Mouse (Mus musculus) hindbrain, postnatal 0 days (tissue): ENCODE results near the gene Gm10719. TPM values are rescaled to one million over a fixed set of nuclear protein-coding genes. Genes with fewer than 3 reads are reported as not detected.
"Not testable (repeated sequence)": the region's sequence is repeated elsewhere in the genome, so short reads cannot be mapped to it uniquely, and the experiment has no call there.

Experiments
- ATAC-seq: fragments of 200-750 bp; cut with Nextera tagmentation; 2 replicates; pipeline ENCODE4 v1.8.0; 2017; ENCODE audit warnings: mild to moderate bottlenecking, moderate TSS enrichment, moderate library complexity
- DNase-seq: peaks from one replicate; pipeline ENCODE4 v3.0.0-alpha.2; 2015; ENCODE audit warnings: low spot score
- H3K27ac ChIP-seq: fragments of 300-500 bp; sonication (generic); 2 replicates; pipeline ENCODE4 v1.5.1; 2014; ENCODE audit warnings: mild to moderate bottlenecking
- H3K27me3 ChIP-seq: fragments of 300-500 bp; sonication (generic); 2 replicates; pipeline ENCODE4 v1.6.1; 2014; ENCODE audit warnings: low read length, mixed read lengths; ENCODE audit not compliant: insufficient read depth
- H3K36me3 ChIP-seq: fragments of 300-500 bp; sonication (generic); 2 replicates; pipeline ENCODE4 v1.6.1; 2014; ENCODE audit warnings: low read length, mixed read lengths; ENCODE audit not compliant: insufficient read depth
- H3K4me1 ChIP-seq: fragments of 300-500 bp; sonication (generic); 2 replicates; pipeline ENCODE4 v1.6.1; 2014; ENCODE audit warnings: antibody characterized with exemption, low read length, mixed read lengths; ENCODE audit not compliant: insufficient read depth
- H3K4me2 ChIP-seq: fragments of 300-500 bp; sonication (generic); 2 replicates; pipeline ENCODE4 v1.6.1; 2014; ENCODE audit warnings: low read depth, mild to moderate bottlenecking, low read length, moderate library complexity, mixed read lengths
- H3K4me3 ChIP-seq: fragments of 300-500 bp; sonication (generic); 2 replicates; pipeline ENCODE4 v1.5.1; 2014; ENCODE audit warnings: low read length
- H3K9ac ChIP-seq: fragments of 300-500 bp; sonication (generic); replicated peaks from 2 replicates; pipeline ENCODE4 v1.6.1; 2014; ENCODE audit warnings: mild to moderate bottlenecking, low read length, moderate library complexity, mixed read lengths
- H3K9me3 ChIP-seq: fragments of 300-500 bp; sonication (generic); 2 replicates; pipeline ENCODE4 v1.6.1; 2016; ENCODE audit warnings: low read length, mixed read lengths
- WGBS: fragments of 180-500 bp; shearing (Covaris S2); extraction: QIAGEN DNeasy Blood & Tissue Kit; methylation state at CpG from one replicate; pipeline ENCODE4 v1.1.7; 2014; 5-methylcytosine and 5-hydroxymethylcytosine counted together
- polyA plus RNA-seq: library from polyadenylated mRNA; unstranded; fragments of >200 nt; fragmentation: Nextera tagmentation; extraction: Ambion mirVana; gene quantifications from 2 replicates; pipeline ENCODE4 v1.2.1, GENCODE M21; 2015
- total RNA-seq: library from RNA; depleted of rRNA; stranded (reverse); fragments of >200 nt; gene quantifications from 2 replicates; pipeline ENCODE4 v1.2.3, GENCODE M21; 2014

Gm10719 gene
- total and polyA plus RNA-seq, 2 experiments from 2014 or later = 0.38 TPM; not detected in 1

- not testable (repeated sequence) for H3K4me1 ChIP-seq, DNase-seq, H3K4me2 ChIP-seq, H3K9ac ChIP-seq, H3K4me3 ChIP-seq, H3K36me3 ChIP-seq, H3K27me3 ChIP-seq, H3K27ac ChIP-seq, ATAC-seq, H3K9me3 ChIP-seq
- WGBS = 73% methylated on average over 12 of the region's 12 CpGs
Measured at GRCm38 (mm10) chr9:3024912-3025467, 7.8 kb downstream of the Gm10719 start, which contains the start of gene Gm10717. Gene Gm10717, plus strand, starts transcription at chr9:3025417.

GRCm38 (mm10) chr9:3025653-3026052 lies 8.4 kb downstream of the Gm10719 start:
- not testable (repeated sequence) for H3K36me3 ChIP-seq, H3K9ac ChIP-seq, ATAC-seq, H3K9me3 ChIP-seq, H3K4me3 ChIP-seq, DNase-seq, H3K4me1 ChIP-seq, H3K27ac ChIP-seq, H3K4me2 ChIP-seq, H3K27me3 ChIP-seq
- 65% methylated on average over 4 of the region's 6 CpGs for WGBS

- not testable (repeated sequence) for H3K27me3 ChIP-seq, H3K9me3 ChIP-seq, H3K36me3 ChIP-seq, H3K9ac ChIP-seq, H3K4me2 ChIP-seq, ATAC-seq, H3K27ac ChIP-seq, H3K4me3 ChIP-seq, H3K4me1 ChIP-seq, DNase-seq
- 76% methylated on average over 5 of the region's 5 CpGs for WGBS
Measured at GRCm38 (mm10) chr9:3026136-3026535, 8.9 kb downstream of the Gm10719 start.

- H3K27me3 ChIP-seq, H3K9me3 ChIP-seq, H3K4me3 ChIP-seq, ATAC-seq, H3K4me1 ChIP-seq, DNase-seq, H3K36me3 ChIP-seq, H3K9ac ChIP-seq, H3K4me2 ChIP-seq, H3K27ac ChIP-seq: not testable (repeated sequence)
- 68% methylated on average over 9 of the region's 9 CpGs for WGBS
Measured at GRCm38 (mm10) chr9:3026741-3027140, 9.5 kb downstream of the Gm10719 start.

GRCm38 (mm10) chr9:3027200-3027599 lies 10.0 kb downstream of the Gm10719 start:
- DNase-seq = peak; percentile 66
- H3K27ac ChIP-seq, H3K4me1 ChIP-seq, H3K36me3 ChIP-seq, H3K9me3 ChIP-seq, H3K4me3 ChIP-seq, ATAC-seq, H3K27me3 ChIP-seq, H3K9ac ChIP-seq, H3K4me2 ChIP-seq: not testable (repeated sequence)
- WGBS = 73% methylated on average over 9 of the region's 9 CpGs

GRCm38 (mm10) chr9:3029276-3030000 lies 12.2 kb downstream of the Gm10719 start:
- H3K4me2 ChIP-seq, H3K9ac ChIP-seq, H3K4me3 ChIP-seq, ATAC-seq, H3K27ac ChIP-seq, H3K36me3 ChIP-seq, H3K4me1 ChIP-seq, DNase-seq, H3K9me3 ChIP-seq, H3K27me3 ChIP-seq: not testable (repeated sequence)
- 65% methylated on average over 12 of the region's 16 CpGs for WGBS

- H3K27me3 ChIP-seq, H3K27ac ChIP-seq, H3K9ac ChIP-seq, H3K4me1 ChIP-seq, H3K4me3 ChIP-seq, H3K4me2 ChIP-seq, H3K9me3 ChIP-seq, H3K36me3 ChIP-seq: not testable (repeated sequence)
- DNase-seq (peak; percentile 92), ATAC-seq (peak; percentile 54; the same call in 1 of the 2 replicates)
- WGBS = 66% methylated on average over 2 of the region's 10 CpGs
Measured at GRCm38 (mm10) chr9:3030677-3031318, 13.6 kb downstream of the Gm10719 start.

- not testable (repeated sequence) for H3K27ac ChIP-seq, ATAC-seq, H3K9ac ChIP-seq, H3K4me2 ChIP-seq, H3K9me3 ChIP-seq, H3K4me1 ChIP-seq, H3K4me3 ChIP-seq, H3K36me3 ChIP-seq, DNase-seq, H3K27me3 ChIP-seq
- no CpG with 5 or more reads among the region's 8 CpGs for WGBS
Measured at GRCm38 (mm10) chr9:3034299-3034698, 17.1 kb downstream of the Gm10719 start, which contains the start of gene Gm17535. Gene Gm17535, plus strand, starts transcription at chr9:3034599.

- H3K4me1 ChIP-seq, H3K4me2 ChIP-seq, ATAC-seq, H3K4me3 ChIP-seq, H3K27ac ChIP-seq, H3K9me3 ChIP-seq, H3K36me3 ChIP-seq, H3K27me3 ChIP-seq, H3K9ac ChIP-seq, DNase-seq: not testable (repeated sequence)
- WGBS = 73% methylated on average over 6 of the region's 8 CpGs
Measured at GRCm38 (mm10) chr9:3036577-3036976, 19.4 kb downstream of the Gm10719 start, which contains the start of gene Gm10715. Gene Gm10715, plus strand, starts transcription at chr9:3036877.

GRCm38 (mm10) chr9:3038161-3038560 lies 21.0 kb downstream of the Gm10719 start:
- H3K27me3 ChIP-seq, H3K36me3 ChIP-seq, H3K4me1 ChIP-seq, H3K27ac ChIP-seq, H3K9ac ChIP-seq, H3K9me3 ChIP-seq, H3K4me2 ChIP-seq, ATAC-seq, H3K4me3 ChIP-seq: not testable (repeated sequence)
- WGBS = 59% methylated on average over 4 of the region's 4 CpGs
- peak; percentile 1 for DNase-seq
